Comparison of ENCODE assay signal across 28 mouse cellular contexts in genomic region chr10:121655907-121656306, GRCm38 (mm10). TPM values are rescaled to one million over a fixed set of nuclear protein-coding genes. Genes with fewer than 3 reads are reported as not detected.
A peak's percentile ranks its signal among the peaks of the same experiment; 100 is the strongest.
DNase-seq lines count a peak whose midpoint lies in the region; ATAC-seq and TF ChIP-seq lines count a peak whose summit lies in the region.
"Had no signal": no experiment of that assay in that cellular context is flagged by ENCODE, and none has a peak within 500 bp of the region (broad histone marks: within the 10 kb centered on the region; RNA-seq: fewer than 3 reads in every experiment).

No protein-coding gene starts in this region.

- no peak overlapping the region for H3K4me3 ChIP-seq in forebrain, postnatal 0 days (ENCODE audit: low read depth, low read length)
- H3K4me3 ChIP-seq in forebrain, embryonic 11.5 days (ENCODE audit: low read depth, low read length): no peak overlapping the region
- no peak overlapping the region for H3K4me3 ChIP-seq in layer of hippocampus, adult 2 months
- no peak overlapping the region for H3K4me3 ChIP-seq in kidney, embryonic 14.5 days (ENCODE audit: low read length)
- H3K4me3 ChIP-seq: embryonic facial prominence, embryonic 12.5 days; embryonic facial prominence, embryonic 15.5 days; erythroblast, embryonic 14.5 days; heart, adult 2 months; heart, embryonic 10.5 days; heart, embryonic 13.5 days had no signal

- H3K9me3 ChIP-seq in forebrain, postnatal 0 days (ENCODE audit: low read length): no peaks in the 10 kb centered on the region
- H3K9me3 ChIP-seq in forebrain, embryonic 11.5 days (ENCODE audit: control insufficient read depth, low read length): no peaks in the 10 kb centered on the region
- no peaks in the 10 kb centered on the region for H3K9me3 ChIP-seq in kidney, embryonic 14.5 days (ENCODE audit: control insufficient read depth, low read length)
- H3K9me3 ChIP-seq: embryonic facial prominence, embryonic 12.5 days; embryonic facial prominence, embryonic 15.5 days; heart, embryonic 10.5 days; heart, embryonic 13.5 days had no signal

- no peaks in the 10 kb centered on the region for H3K36me3 ChIP-seq in forebrain, postnatal 0 days (ENCODE audit: insufficient read depth)
- no peaks in the 10 kb centered on the region for H3K36me3 ChIP-seq in forebrain, embryonic 11.5 days (ENCODE audit: control insufficient read depth, insufficient read depth, low read length)
- no peaks in the 10 kb centered on the region for H3K36me3 ChIP-seq in kidney, embryonic 14.5 days (ENCODE audit: control insufficient read depth, insufficient read depth, low read length)
- H3K36me3 ChIP-seq: embryonic facial prominence, embryonic 12.5 days; embryonic facial prominence, embryonic 15.5 days; heart, embryonic 10.5 days; heart, embryonic 13.5 days had no signal

- no peak overlapping the region for H3K27ac ChIP-seq in forebrain, postnatal 0 days (ENCODE audit: low read depth, low read length)
- no peak overlapping the region for H3K27ac ChIP-seq in forebrain, embryonic 11.5 days (ENCODE audit: low read depth, low read length)
- H3K27ac ChIP-seq in layer of hippocampus, adult 2 months: peak overlapping the region; percentile 51; the same call in 1 of the 2 replicates
- H3K27ac ChIP-seq in kidney, embryonic 14.5 days (ENCODE audit: low read depth, low read length): no peak overlapping the region
- H3K27ac ChIP-seq: embryonic facial prominence, embryonic 12.5 days; embryonic facial prominence, embryonic 15.5 days; heart, adult 2 months; heart, embryonic 10.5 days; heart, embryonic 13.5 days; hindbrain, embryonic 14.5 days; hindbrain, postnatal 0 days had no signal

- no peak overlapping the region for H3K9ac ChIP-seq in forebrain, postnatal 0 days
- no peak overlapping the region for H3K9ac ChIP-seq in forebrain, embryonic 11.5 days (ENCODE audit: low read length)
- no peak overlapping the region for H3K9ac ChIP-seq in kidney, embryonic 14.5 days (ENCODE audit: low read depth, low read length)
- H3K9ac ChIP-seq: embryonic facial prominence, embryonic 12.5 days; embryonic facial prominence, embryonic 15.5 days; heart, embryonic 13.5 days; hindbrain, embryonic 14.5 days had no signal

- H3K27me3 ChIP-seq in forebrain, postnatal 0 days (ENCODE audit: insufficient read depth, low read length): no peaks in the 10 kb centered on the region
- H3K27me3 ChIP-seq in forebrain, embryonic 11.5 days (ENCODE audit: control insufficient read depth, insufficient read depth, low read length): no peaks in the 10 kb centered on the region
- H3K27me3 ChIP-seq in kidney, embryonic 14.5 days (ENCODE audit: control insufficient read depth, insufficient read depth, low read length): no peaks in the 10 kb centered on the region
- H3K27me3 ChIP-seq: embryonic facial prominence, embryonic 12.5 days; embryonic facial prominence, embryonic 15.5 days; heart, embryonic 13.5 days had no signal

- no peak overlapping the region for H3K4me2 ChIP-seq in forebrain, postnatal 0 days (ENCODE audit: low read depth)
- H3K4me2 ChIP-seq in forebrain, embryonic 11.5 days (ENCODE audit: low read depth, low read length, severe bottlenecking): no peak overlapping the region
- H3K4me2 ChIP-seq in kidney, embryonic 14.5 days (replicated peaks; ENCODE audit: low read depth, low read length): no peak overlapping the region
- H3K4me2 ChIP-seq: embryonic facial prominence, embryonic 12.5 days; embryonic facial prominence, embryonic 15.5 days; heart, embryonic 13.5 days; hindbrain, embryonic 14.5 days had no signal

- no peak for TF ChIP-seq CTCF in forebrain, postnatal 0 days (IDR thresholded peaks at IDR 0.05; ENCODE audit: low read depth)
- no peak for TF ChIP-seq CTCF in brain, embryonic 14.5 days (IDR thresholded peaks at IDR 0.05; ENCODE audit: borderline replicate concordance, extremely low read depth, insufficient read depth, insufficient read length)
- TF ChIP-seq CTCF in layer of hippocampus, adult 2 months (conservative IDR thresholded peaks at IDR 0.05): no peak

- peak; percentile 44 for DNase-seq in forebrain, postnatal 0 days
- no peak for DNase-seq in forebrain, embryonic 11.5 days (ENCODE audit: low spot score)
- DNase-seq in brain, embryonic 14.5 days (ENCODE audit: low read depth): peak; percentile 71
- peak; percentile 36 to 51 for DNase-seq in layer of hippocampus, adult 2 months (ENCODE audit: low spot score in 2 of 2)
- DNase-seq in layer of hippocampus, adult 9-11 months: peak; percentile 67
- DNase-seq in B cell, adult 2 months: no peak
- DNase-seq in kidney, postnatal 4 days: no peak
- DNase-seq: adrenal gland, adult 8-10 months; adrenal gland, postnatal 25 days; cerebellum, adult 11 months; cerebellum, adult 2 months; cerebellum, adult 9-11 months; cerebellum, postnatal 25 days; gastrocnemius, postnatal 10 days; gastrocnemius, postnatal 36 days; heart, adult 2 months; heart, postnatal 14 days; heart, postnatal 4 days had no signal

- 56% methylated on average over 4 of the region's 4 CpGs for WGBS in forebrain, postnatal 0 days
- WGBS in forebrain, embryonic 11.5 days: 88% methylated on average over 4 of the region's 4 CpGs
- WGBS in kidney, embryonic 14.5 days: 87% methylated on average over 4 of the region's 4 CpGs

- no peaks in the 10 kb centered on the region for H3K4me1 ChIP-seq in forebrain, postnatal 0 days (ENCODE audit: insufficient read depth)
- H3K4me1 ChIP-seq in forebrain, embryonic 11.5 days (replicated peaks; ENCODE audit: control insufficient read depth, insufficient read depth, low read length): no peaks in the 10 kb centered on the region
- no peaks in the 10 kb centered on the region for H3K4me1 ChIP-seq in kidney, embryonic 14.5 days (ENCODE audit: control insufficient read depth, insufficient read depth, low read length)
- H3K4me1 ChIP-seq: embryonic facial prominence, embryonic 12.5 days; embryonic facial prominence, embryonic 15.5 days; heart, embryonic 10.5 days; heart, embryonic 13.5 days had no signal

- no peak for ATAC-seq in forebrain, postnatal 0 days
- ATAC-seq in forebrain, embryonic 11.5 days (replicated peaks; ENCODE audit: low FRiP score): no peak
- no peak for ATAC-seq in kidney, embryonic 14.5 days (ENCODE audit: low FRiP score, low TSS enrichment)
- ATAC-seq: activated CD4-positive, CD25-positive, alpha-beta regulatory T cell, adult 4 months; hindbrain, postnatal 0 days; inflammation-experienced regulatory T-cells, adult 6 months had no signal

- no peak for TF ChIP-seq POLR2A in brain, embryonic 14.5 days (IDR thresholded peaks at IDR 0.05; ENCODE audit: borderline replicate concordance, extremely low read depth, insufficient read depth, insufficient read length, poor library complexity, severe bottlenecking)

RNA-seq across cellular contexts. Expression of gene D930020B18Rik, which starts 14.5 kb away (rescaled TPM):
- 0.62 and 0.90 TPM in 2 replicates for total RNA-seq in forebrain, postnatal 0 days (2014; rRNA removed)
- polyA plus RNA-seq in forebrain, postnatal 0 days (2015; fragmentation: Nextera tagmentation; extraction: Ambion mirVana): 0.21 and 0.31 TPM in 2 replicates
- 0.39 and 0.52 TPM in 2 replicates for polyA plus RNA-seq in forebrain, embryonic 11.5 days (2014; fragmentation: Nextera tagmentation; extraction: Ambion mirVana)
- 0.14 TPM in 2 replicates for polyA plus RNA-seq in brain, embryonic 14.5 days (2012; rRNA removed)
- total RNA-seq in layer of hippocampus, adult 2 months (2021): under 1 TPM in 1 of 2 experiments, not detected in 1; 0.54 TPM
- 0.20 and 0.50 TPM in 2 replicates for polyA plus RNA-seq in kidney, embryonic 14.5 days (2014; fragmentation: Nextera tagmentation; extraction: Ambion mirVana)
- total RNA-seq: adrenal gland, adult 8-10 months; adrenal gland, postnatal 25 days; gastrocnemius, postnatal 10 days; gastrocnemius, postnatal 36 days; heart, adult 2 months; heart, postnatal 14 days; heart, postnatal 4 days had no signal
- polyA plus RNA-seq: erythroblast, embryonic 14.5 days; heart, adult 2 months; heart, embryonic 13.5 days had no signal

RNA-seq across cellular contexts. Expression of gene Xpot, which starts 29.8 kb away (rescaled TPM):
- total RNA-seq in forebrain, postnatal 0 days (2014; rRNA removed): 75.1 and 92.7 TPM in 2 replicates
- 23.5 and 28.1 TPM in 2 replicates for polyA plus RNA-seq in forebrain, postnatal 0 days (2015; fragmentation: Nextera tagmentation; extraction: Ambion mirVana)
- polyA plus RNA-seq in forebrain, embryonic 11.5 days (2014; fragmentation: Nextera tagmentation; extraction: Ambion mirVana): 59.9 and 72.1 TPM in 2 replicates
- polyA plus RNA-seq in brain, embryonic 14.5 days (2012; rRNA removed): 78.9 and 84.4 TPM in 2 replicates
- 10 to 100 TPM; 70.0 to 71.6 TPM for total RNA-seq in layer of hippocampus, adult 2 months (2021)
- 34.9 and 63.6 TPM in 2 replicates for polyA plus RNA-seq in kidney, embryonic 14.5 days (2014; fragmentation: Nextera tagmentation; extraction: Ambion mirVana)

Comparison
In these comparisons a context has a peak if more than half of its experiments do, and no peak if none do; other contexts are left out.
1. DNase-seq: peak in forebrain, postnatal 0 days (single experiment), brain, embryonic 14.5 days (single experiment), layer of hippocampus, adult 2 months (2 of 2) and layer of hippocampus, adult 9-11 months (single experiment); none in forebrain, embryonic 11.5 days (single experiment), B cell, adult 2 months (0 of 2) and kidney, postnatal 4 days (0 of 2).